8 mouse cellular contexts compared by ENCODE assay signal in genomic region chr8:122870377-122870863, GRCm38 (mm10). TPM values are rescaled to one million over a fixed set of nuclear protein-coding genes. Genes with fewer than 3 reads are reported as not detected.
DNase-seq lines count a peak whose midpoint lies in the region; ATAC-seq lines count a peak whose summit lies in the region.

No protein-coding gene starts in this region.

- ATAC-seq in hematopoietic stem cell, adult 5-6 weeks (replicated peaks in 1 of 2; ENCODE audit: insufficient read depth in 1 of 2, low FRiP score in 2 of 2, low TSS enrichment in 1 of 2, low read depth in 1 of 2, poor library complexity in 2 of 2, severe bottlenecking in 2 of 2) = peak; percentile 87 to 89

- DNase-seq in urinary bladder, adult 18-20 months (ENCODE audit: low spot score in 2 of 2) = peak; percentile 25 to 34
- DNase-seq in urinary bladder, postnatal 10 days (ENCODE audit: low spot score) = no peak
- peak; percentile 59 to 68 for DNase-seq in cerebellum, postnatal 36 days
- peak; percentile 83 to 84 for DNase-seq in lung, adult 18-20 months
- peak; percentile 56 to 87 for DNase-seq in spleen, postnatal 10 days (ENCODE audit: low spot score in 2 of 2)
- no peak for DNase-seq in right cerebral cortex, postnatal 36 days (ENCODE audit: low spot score in 2 of 2)
- DNase-seq in layer of hippocampus, postnatal 36 days = no peak

RNA-seq across cellular contexts. Expression of gene Cdh15, which starts 22.7 kb away (rescaled TPM):
- total RNA-seq in hematopoietic stem cell, adult 5-6 weeks (2017) = not detected in 2 replicates
- total RNA-seq in layer of hippocampus, postnatal 36 days (2021) = 1 to 10 TPM in 1 of 2 experiments, under 1 TPM in 1; 0.88 to 1.2 TPM

Comparison
In these comparisons a context has a peak if more than half of its experiments do, and no peak if none do; other contexts are left out.
1. DNase-seq: peak in urinary bladder, adult 18-20 months (2 of 2), cerebellum, postnatal 36 days (2 of 2), lung, adult 18-20 months (2 of 2) and spleen, postnatal 10 days (2 of 2); none in urinary bladder, postnatal 10 days (single experiment), right cerebral cortex, postnatal 36 days (0 of 2) and layer of hippocampus, postnatal 36 days (0 of 2).